Mouse (Mus musculus): Measurements from ENCODE around the gene Ldha. TPM values are rescaled to one million over a fixed set of nuclear protein-coding genes. Genes with fewer than 3 reads are reported as not detected.

Gene Ldha
- polyA plus RNA-seq, 1 experiment: 1,649 TPM

DNA sequence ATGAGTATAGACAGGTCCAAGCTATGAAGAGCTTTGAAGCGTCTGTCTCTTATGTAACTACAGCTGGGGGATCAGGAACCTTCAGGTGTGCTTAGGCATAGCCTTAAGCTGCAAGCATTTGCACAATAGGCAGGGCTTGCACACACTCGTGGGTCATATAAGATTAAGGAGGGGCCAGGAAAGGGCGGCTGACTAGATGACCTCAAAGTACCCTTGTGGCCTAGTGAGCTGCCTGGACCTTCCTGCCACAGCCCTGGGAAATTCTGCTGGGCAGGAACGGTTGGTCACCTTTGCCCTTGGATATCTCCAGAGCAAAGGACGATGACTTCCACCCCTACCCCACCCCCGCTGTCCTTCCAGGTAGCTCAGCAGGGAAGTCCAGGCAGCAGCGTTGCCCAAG, 1.8 kb upstream of the Ldha start:
- Histone ChIP-seq H3K27me3 (ENCODE audit: control insufficient read depth, insufficient read depth, low read length) (no peaks in the 10 kb centered on the region), H3K4me3 (ENCODE audit: low read depth, low read length) (no peak overlapping the region), H3K4me1 (ENCODE audit: control insufficient read depth, insufficient read depth, insufficient read length, low read length) (peaks cover 54% of the 10 kb centered on the region), H3K27ac (ENCODE audit: insufficient read depth, low read depth, low read length) (peak overlapping the region; percentile 99), H3K36me3 (ENCODE audit: control insufficient read depth, insufficient read depth, low read length) (no peaks in the 10 kb centered on the region)
- WGBS: 19% methylated on average over 7 of the region's 7 CpGs
- TF ChIP-seq CTCF (IDR thresholded peaks at IDR 0.05; ENCODE audit: extremely low read depth, insufficient read length, insufficient replicate concordance, low read depth, low read length) (no peak), POLR2A (IDR thresholded peaks at IDR 0.05; ENCODE audit: low read depth, low read length) (no peak)

GRCm38 (mm10) chr7:46839861-46840260, 1.4 kb upstream of the Ldha start:
- TF ChIP-seq POLR2A (IDR thresholded peaks at IDR 0.05; ENCODE audit: low read depth, low read length): no peak
- no peak for TF ChIP-seq CTCF (IDR thresholded peaks at IDR 0.05; ENCODE audit: extremely low read depth, insufficient read length, insufficient replicate concordance, low read depth, low read length)
- no peaks in the 10 kb centered on the region for H3K27me3 ChIP-seq (ENCODE audit: control insufficient read depth, insufficient read depth, low read length)
- peaks cover 57% of the 10 kb centered on the region for H3K4me1 ChIP-seq (ENCODE audit: control insufficient read depth, insufficient read depth, insufficient read length, low read length)
- no peaks in the 10 kb centered on the region for H3K36me3 ChIP-seq (ENCODE audit: control insufficient read depth, insufficient read depth, low read length)
- H3K4me3 ChIP-seq (ENCODE audit: low read depth, low read length): no peak overlapping the region
- 25% methylated on average over 5 of the region's 5 CpGs for WGBS
- H3K27ac ChIP-seq (ENCODE audit: insufficient read depth, low read depth, low read length): peak overlapping the region; percentile 99

- no peak for TF ChIP-seq CTCF (IDR thresholded peaks at IDR 0.05; ENCODE audit: extremely low read depth, insufficient read length, insufficient replicate concordance, low read depth, low read length)
- TF ChIP-seq POLR2A (IDR thresholded peaks at IDR 0.05; ENCODE audit: low read depth, low read length): no peak
- 34% methylated on average over 4 of the region's 4 CpGs for WGBS
- peaks cover 58% of the 10 kb centered on the region for H3K4me1 ChIP-seq (ENCODE audit: control insufficient read depth, insufficient read depth, insufficient read length, low read length)
- no peak overlapping the region for H3K4me3 ChIP-seq (ENCODE audit: low read depth, low read length)
- peak overlapping the region; percentile 99 for H3K27ac ChIP-seq (ENCODE audit: insufficient read depth, low read depth, low read length)
- H3K27me3 ChIP-seq (ENCODE audit: control insufficient read depth, insufficient read depth, low read length): no peaks in the 10 kb centered on the region
- H3K36me3 ChIP-seq (ENCODE audit: control insufficient read depth, insufficient read depth, low read length): no peaks in the 10 kb centered on the region
Observed at GRCm38 (mm10) chr7:46840326-46840725, 949 bp upstream of the Ldha start.

- Histone ChIP-seq H3K4me3 (ENCODE audit: low read depth, low read length) (no peak overlapping the region), H3K36me3 (ENCODE audit: control insufficient read depth, insufficient read depth, low read length) (no peaks in the 10 kb centered on the region; the same call in 1 of the 2 replicates), H3K4me1 (ENCODE audit: control insufficient read depth, insufficient read depth, insufficient read length, low read length) (peaks cover 56% of the 10 kb centered on the region), H3K27me3 (ENCODE audit: control insufficient read depth, insufficient read depth, low read length) (no peaks in the 10 kb centered on the region), H3K27ac (ENCODE audit: insufficient read depth, low read depth, low read length) (no peak overlapping the region)
- 34% methylated on average over 5 of the region's 5 CpGs for WGBS
- TF ChIP-seq CTCF (IDR thresholded peaks at IDR 0.05; ENCODE audit: extremely low read depth, insufficient read length, insufficient replicate concordance, low read depth, low read length): no peak
- TF ChIP-seq POLR2A (IDR thresholded peaks at IDR 0.05; ENCODE audit: low read depth, low read length): no peak
Observed at GRCm38 (mm10) chr7:46842278-46842677, 1.0 kb downstream of the Ldha start.

GRCm38 (mm10) chr7:46843576-46843975, 2.3 kb downstream of the Ldha start:
- no peak overlapping the region for H3K27ac ChIP-seq (ENCODE audit: insufficient read depth, low read depth, low read length)
- 41% methylated on average over 4 of the region's 4 CpGs for WGBS
- H3K4me3 ChIP-seq (ENCODE audit: low read depth, low read length): no peak overlapping the region
- no peaks in the 10 kb centered on the region for H3K27me3 ChIP-seq (ENCODE audit: control insufficient read depth, insufficient read depth, low read length)
- TF ChIP-seq POLR2A (IDR thresholded peaks at IDR 0.05; ENCODE audit: low read depth, low read length): no peak
- TF ChIP-seq CTCF (IDR thresholded peaks at IDR 0.05; ENCODE audit: extremely low read depth, insufficient read length, insufficient replicate concordance, low read depth, low read length): no peak
- peaks cover 48% of the 10 kb centered on the region for H3K4me1 ChIP-seq (ENCODE audit: control insufficient read depth, insufficient read depth, insufficient read length, low read length)
- peaks cover 8% of the 10 kb centered on the region for H3K36me3 ChIP-seq (ENCODE audit: control insufficient read depth, insufficient read depth, low read length)

DNA sequence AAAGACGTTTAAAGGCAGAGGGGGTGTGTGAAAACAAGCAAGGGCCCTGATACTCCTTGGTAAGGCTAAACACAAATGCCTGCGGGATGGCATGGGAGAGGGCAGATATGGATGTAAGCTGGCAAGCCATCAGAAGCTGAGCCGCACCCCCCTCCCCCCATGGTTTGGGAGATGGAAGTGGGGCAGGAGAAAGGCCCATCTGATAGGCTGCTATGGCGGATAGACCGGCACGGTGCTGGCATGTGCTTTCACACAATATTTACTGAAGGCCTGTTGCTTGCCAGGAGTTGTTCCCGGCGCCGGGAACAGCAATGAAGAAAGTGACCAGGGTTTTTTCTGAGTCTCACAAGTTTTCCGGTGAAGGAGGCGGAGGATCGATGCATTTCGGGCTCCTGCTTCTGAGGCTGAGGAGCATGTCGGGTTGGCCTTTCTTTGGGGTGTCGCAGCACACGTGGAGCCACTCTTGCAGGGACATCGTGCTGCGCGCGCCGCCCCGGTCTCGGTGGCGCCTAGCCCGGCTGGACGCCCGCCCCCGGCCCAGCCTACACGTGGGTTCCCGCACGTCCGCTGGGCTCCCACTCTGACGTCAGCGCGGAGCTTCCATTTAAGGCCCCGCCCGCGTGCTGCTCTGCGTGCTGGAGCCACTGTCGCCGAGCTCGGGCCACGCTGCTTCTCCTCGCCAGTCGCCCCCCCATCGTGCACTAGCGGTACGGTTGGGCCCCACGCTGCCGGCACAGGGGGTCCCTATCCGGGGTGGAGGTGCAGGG, 4.1 kb downstream of the Ldha start:
- Histone ChIP-seq H3K4me3 (ENCODE audit: low read depth, low read length) (peak overlapping the region; percentile 93), H3K27me3 (ENCODE audit: control insufficient read depth, insufficient read depth, low read length) (no peaks in the 10 kb centered on the region), H3K36me3 (ENCODE audit: control insufficient read depth, insufficient read depth, low read length) (peaks cover 24% of the 10 kb centered on the region), H3K4me1 (ENCODE audit: control insufficient read depth, insufficient read depth, insufficient read length, low read length) (peaks cover 39% of the 10 kb centered on the region), H3K27ac (ENCODE audit: insufficient read depth, low read depth, low read length) (peak overlapping the region; percentile 96)
- WGBS: under 1% methylated on average over 51 of the region's 51 CpGs
- TF ChIP-seq CTCF (IDR thresholded peaks at IDR 0.05; ENCODE audit: extremely low read depth, insufficient read length, insufficient replicate concordance, low read depth, low read length): no peak
- peak; percentile 100 for TF ChIP-seq POLR2A (IDR thresholded peaks at IDR 0.05; ENCODE audit: low read depth, low read length)

- under 1% methylated on average over 36 of the region's 36 CpGs for WGBS
- Histone ChIP-seq H3K27me3 (ENCODE audit: control insufficient read depth, insufficient read depth, low read length) (no peaks in the 10 kb centered on the region), H3K27ac (ENCODE audit: insufficient read depth, low read depth, low read length) (peak overlapping the region; percentile 96), H3K4me3 (ENCODE audit: low read depth, low read length) (peak overlapping the region; percentile 93), H3K36me3 (ENCODE audit: control insufficient read depth, insufficient read depth, low read length) (peaks cover 28% of the 10 kb centered on the region), H3K4me1 (ENCODE audit: control insufficient read depth, insufficient read depth, insufficient read length, low read length) (peaks cover 33% of the 10 kb centered on the region; the same call in 1 of the 2 replicates)
- TF ChIP-seq POLR2A (IDR thresholded peaks at IDR 0.05; ENCODE audit: low read depth, low read length) (no peak; the same call in 1 of the 2 replicates), CTCF (IDR thresholded peaks at IDR 0.05; ENCODE audit: extremely low read depth, insufficient read length, insufficient replicate concordance, low read depth, low read length) (no peak)
Observed at GRCm38 (mm10) chr7:46845978-46846485, 4.8 kb downstream of the Ldha start.
